Mouse (Mus musculus): ENCODE measurements at regions not wholly inside any gene's neighbourhood (a gene's known extent, or its start where the extent isn't known, plus 50 kb on each side); places are given as distances from the start of the nearest gene placed in this dataset.

- TF ChIP-seq EP300 (IDR thresholded peaks at IDR 0.05; ENCODE audit: low read depth) (no peak), CTCF (IDR thresholded peaks at IDR 0.05; ENCODE audit: low read depth) (no peak)
Measured at GRCm38 (mm10) chr8:92302694-92303093, 54.7 kb upstream of the Irx5 start.

Measured in liver, postnatal 0 days (tissue).